Mouse (Mus musculus) bone marrow, adult 2 months (tissue): ENCODE data around the gene Nbl1. TPM values are rescaled to one million over a fixed set of nuclear protein-coding genes. Genes with fewer than 3 reads are reported as not detected.

Experiments
- H3K27ac ChIP-seq: fragments of 200-500 bp; 2 replicates; pipeline ENCODE4 v1.5.1; 2012; ENCODE audit warnings: low read depth, mild to moderate bottlenecking, control low read depth, inconsistent platforms, low read length; ENCODE audit not compliant: control insufficient read depth, poor library complexity, insufficient read depth
- H3K4me1 ChIP-seq: fragments of 200-500 bp; 2 replicates; pipeline ENCODE4 v1.6.1; 2011; ENCODE audit warnings: low read length; ENCODE audit not compliant: control insufficient read depth, insufficient read depth
- H3K4me3 ChIP-seq: fragments of 200-500 bp; replicated peaks from 2 replicates; pipeline ENCODE3; 2011; ENCODE audit warnings: mild to moderate bottlenecking, low read depth, low read length, control low read depth; ENCODE audit not compliant: control insufficient read depth
- CTCF ChIP-seq: fragments of 200-500 bp; IDR thresholded peaks from 2 replicates; pipeline ENCODE4 v1.5.1; 2011; ENCODE audit warnings: low read length, control low read depth; ENCODE audit not compliant: control insufficient read depth, insufficient read depth
- POLR2A ChIP-seq: fragments of 200-500 bp; IDR thresholded peaks from 2 replicates; pipeline ENCODE4 v1.6.1; 2011; ENCODE audit warnings: low read depth, mild to moderate bottlenecking, control low read depth, low read length, borderline replicate concordance; ENCODE audit not compliant: control insufficient read depth
- WGBS: fragments of 180-500 bp; shearing (Covaris S2); methylation state at CpG from one replicate; pipeline ENCODE4 v1.1.7; 2018; 5-methylcytosine and 5-hydroxymethylcytosine counted together
- polyA plus RNA-seq: library from polyadenylated mRNA; stranded (reverse); fragments of >200 nt; gene quantifications from 2 replicates; pipeline ENCODE4 v1.2.4, GENCODE M21; 2011; ENCODE audit warnings: low replicate concordance; ENCODE audit not compliant: missing spikeins, insufficient read depth, insufficient read length

Nbl1 gene
- polyA plus RNA-seq, 1 experiment: 2.0 TPM

GRCm38 (mm10) chr4:139081270-139081931 lies 11.4 kb downstream of the Nbl1 start:
- Histone ChIP-seq H3K27ac (no peak overlapping the region), H3K4me3 (no peak overlapping the region), H3K4me1 (no peaks in the 10 kb centered on the region; the same call in 1 of the 2 replicates)
- 72% methylated on average over 18 of the region's 18 CpGs for WGBS
- TF ChIP-seq POLR2A (no peak), CTCF (no peak)

- TF ChIP-seq POLR2A: no peak
- H3K4me1 ChIP-seq: no peaks in the 10 kb centered on the region; the same call in 1 of the 2 replicates
- no peak overlapping the region for H3K4me3 ChIP-seq
- H3K27ac ChIP-seq: no peak overlapping the region
- WGBS: 79% methylated on average over 7 of the region's 7 CpGs
Measured at GRCm38 (mm10) chr4:139080259-139080658, 12.5 kb downstream of the Nbl1 start.

- 79% methylated on average over 11 of the region's 11 CpGs for WGBS
- TF ChIP-seq CTCF: no peak
- TF ChIP-seq POLR2A: no peak
- H3K4me3 ChIP-seq: no peak overlapping the region
Measured at GRCm38 (mm10) chr4:139079439-139079838, 13.4 kb downstream of the Nbl1 start.

GRCm38 (mm10) chr4:139078726-139079125 lies 14.1 kb downstream of the Nbl1 start:
- TF ChIP-seq POLR2A: no peak
- no peak for TF ChIP-seq CTCF
- no peak overlapping the region for H3K4me3 ChIP-seq
- 16% methylated on average over 4 of the region's 4 CpGs for WGBS
- no peaks in the 10 kb centered on the region; the same call in 1 of the 2 replicates for H3K4me1 ChIP-seq
- no peak overlapping the region for H3K27ac ChIP-seq

More at GRCm38 (mm10) chr4:139079439-139079838, 13.4 kb downstream of the Nbl1 start:
- Histone ChIP-seq H3K4me1 (no peaks in the 10 kb centered on the region; the same call in 1 of the 2 replicates), H3K27ac (no peak overlapping the region)

GRCm38 (mm10) chr4:139078313-139078712 lies 14.5 kb downstream of the Nbl1 start:
- whole genome bisulfite sequencing: 36% methylated on average over 2 of the region's 2 CpGs
- no peak for TF ChIP-seq CTCF
- TF ChIP-seq POLR2A: no peak
- H3K4me3 ChIP-seq: no peak overlapping the region
- H3K4me1 ChIP-seq: no peaks in the 10 kb centered on the region; the same call in 1 of the 2 replicates
- H3K27ac ChIP-seq: no peak overlapping the region

- Histone ChIP-seq H3K4me3 (no peak overlapping the region), H3K27ac (no peak overlapping the region), H3K4me1 (no peaks in the 10 kb centered on the region; the same call in 1 of the 2 replicates)
- TF ChIP-seq POLR2A: no peak
- 0 out of 2 replicates have a peak, but pooled peaks have one; percentile 5 for TF ChIP-seq CTCF
- 14% methylated on average over 5 of the region's 5 CpGs for WGBS
Measured at GRCm38 (mm10) chr4:139075915-139076314, 16.9 kb downstream of the Nbl1 start.

GRCm38 (mm10) chr4:139075041-139075711 lies 17.6 kb downstream of the Nbl1 start, which contains the start of gene Htr6:
Gene Htr6 (minus strand): TSS chr4:139075570.
- 3% methylated on average over 64 of the region's 77 CpGs for WGBS
- H3K4me1 ChIP-seq: no peaks in the 10 kb centered on the region; the same call in 1 of the 2 replicates
- no peak within 1 kb of the TSS for H3K27ac ChIP-seq
- H3K4me3 ChIP-seq: no peak within 1 kb of the TSS
- no peak for TF ChIP-seq CTCF
- TF ChIP-seq POLR2A: no peak

GRCm38 (mm10) chr4:139074060-139074459 lies 18.7 kb downstream of the Nbl1 start:
- Histone ChIP-seq H3K4me3 (no peak overlapping the region), H3K27ac (no peak overlapping the region), H3K4me1 (no peaks in the 10 kb centered on the region; the same call in 1 of the 2 replicates)
- WGBS: 19% methylated on average over 29 of the region's 29 CpGs
- TF ChIP-seq POLR2A: no peak

- no peak for TF ChIP-seq CTCF
- no peak for TF ChIP-seq POLR2A
- 27% methylated on average over 4 of the region's 4 CpGs for WGBS
Measured at GRCm38 (mm10) chr4:139068287-139068686, 24.5 kb downstream of the Nbl1 start.

More at GRCm38 (mm10) chr4:139068287-139068686, 24.5 kb downstream of the Nbl1 start:
- no peak overlapping the region for H3K27ac ChIP-seq
- H3K4me1 ChIP-seq: no peaks in the 10 kb centered on the region
- no peak overlapping the region for H3K4me3 ChIP-seq
